Mouse (Mus musculus) liver, adult 10 weeks (tissue): ENCODE measurements around the gene Pea15a. TPM values are rescaled to one million over a fixed set of nuclear protein-coding genes. Genes with fewer than 3 reads are reported as not detected.

Experiments
- polyA plus RNA-seq: library from polyadenylated mRNA; stranded (reverse); fragments of 350-450 nt; fragmentation: Illumina TruSeq; extraction: RNeasy Lipid Tissue Mini Kit (QIAGEN cat#74804); gene quantifications from one replicate; pipeline ENCODE4 v1.2.3, GENCODE M21; 2014; ENCODE audit warnings: low read depth, low replicate concordance

Gene Pea15a
- polyA plus RNA-seq: 15.9 TPM

DNA sequence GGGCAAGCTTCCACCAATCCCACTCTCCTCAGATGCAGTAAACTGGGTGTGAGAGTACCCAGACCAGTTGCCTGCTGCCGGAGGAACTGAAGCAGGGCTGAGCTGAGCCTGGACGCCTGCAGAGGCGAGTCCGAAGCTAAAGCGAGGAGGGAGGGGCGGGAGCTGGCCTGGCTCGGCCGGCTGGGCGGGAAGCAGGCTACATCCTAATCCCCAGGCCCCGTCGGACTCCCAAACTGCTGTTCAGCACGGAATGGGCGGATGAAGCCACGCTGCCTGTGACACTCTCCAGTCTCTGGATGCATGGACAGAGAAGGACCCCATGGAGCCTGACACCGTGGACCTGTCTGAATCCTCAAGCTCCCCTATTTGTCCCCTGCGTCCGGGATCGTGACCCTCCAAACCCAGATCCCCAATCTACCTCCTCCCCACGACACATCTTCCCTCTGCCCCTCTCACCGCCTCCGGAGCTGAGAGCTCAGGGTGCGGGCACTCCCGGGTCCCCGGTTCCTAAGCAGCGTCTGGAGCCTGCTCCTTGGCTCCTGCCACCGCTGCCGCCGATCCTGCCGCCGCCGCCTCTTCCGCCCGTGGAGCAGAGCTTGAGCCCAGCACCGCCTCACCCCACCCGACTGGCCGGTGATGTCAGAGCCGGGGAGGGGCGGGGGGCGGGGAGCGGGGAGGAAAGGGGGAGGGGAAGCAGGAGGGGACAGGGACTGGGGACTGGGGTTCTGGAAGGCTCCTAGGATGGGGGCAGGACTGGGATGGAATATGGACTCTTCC is at the start of gene Pea15a:
Gene Pea15a (minus strand): TSS at position 664 of the 777 bp plus-strand sequence.

DNA sequence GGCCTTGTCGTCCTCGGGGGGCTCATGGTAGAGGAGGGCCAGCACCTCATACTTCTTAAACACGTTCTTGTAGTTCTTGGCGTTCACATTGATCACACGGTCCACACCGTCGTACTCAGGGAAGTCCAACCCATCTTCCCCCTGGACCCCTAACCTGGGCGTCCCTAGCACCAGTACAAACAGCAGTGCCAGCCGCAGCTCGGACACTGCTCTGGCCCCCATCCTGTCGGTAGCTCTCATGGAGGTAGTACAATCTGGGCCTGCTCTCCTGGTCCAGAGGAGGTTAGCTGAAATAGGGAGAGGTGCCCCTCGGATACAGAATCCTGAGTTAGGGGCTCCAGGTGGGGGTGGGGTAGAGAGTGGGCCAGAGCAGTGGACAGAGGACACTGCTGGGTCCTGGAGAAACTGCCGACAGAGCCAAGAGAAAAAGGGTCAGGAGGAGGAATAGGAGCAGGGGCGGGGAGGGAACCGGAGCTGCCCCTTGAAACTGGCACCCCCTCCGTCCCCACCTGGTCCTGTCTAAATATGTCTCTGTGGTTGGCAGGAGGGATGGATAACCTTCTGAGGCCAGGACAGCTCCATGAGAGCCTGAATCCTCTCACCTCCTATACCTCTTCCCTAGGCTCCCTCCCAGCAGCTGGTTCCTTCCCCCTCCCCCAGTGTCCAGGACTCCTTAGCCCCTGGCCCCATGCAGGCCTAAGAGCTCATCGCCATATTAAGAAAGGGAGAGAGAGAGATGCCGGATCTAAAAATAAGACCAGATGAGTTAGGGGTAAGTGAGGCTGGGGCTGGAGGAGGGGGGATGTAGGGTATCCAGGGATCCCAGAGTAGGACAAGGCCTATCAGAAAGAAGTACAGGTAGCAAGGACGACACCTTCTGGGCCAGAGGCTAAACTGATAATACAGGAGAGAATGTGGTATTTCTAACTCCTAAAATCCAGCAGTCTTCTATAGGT is 13.1 kb upstream of the Pea15a start, which contains the start of gene Casq1:
Gene Casq1 (minus strand): TSS at position 418 of the 956 bp plus-strand sequence.

DNA sequence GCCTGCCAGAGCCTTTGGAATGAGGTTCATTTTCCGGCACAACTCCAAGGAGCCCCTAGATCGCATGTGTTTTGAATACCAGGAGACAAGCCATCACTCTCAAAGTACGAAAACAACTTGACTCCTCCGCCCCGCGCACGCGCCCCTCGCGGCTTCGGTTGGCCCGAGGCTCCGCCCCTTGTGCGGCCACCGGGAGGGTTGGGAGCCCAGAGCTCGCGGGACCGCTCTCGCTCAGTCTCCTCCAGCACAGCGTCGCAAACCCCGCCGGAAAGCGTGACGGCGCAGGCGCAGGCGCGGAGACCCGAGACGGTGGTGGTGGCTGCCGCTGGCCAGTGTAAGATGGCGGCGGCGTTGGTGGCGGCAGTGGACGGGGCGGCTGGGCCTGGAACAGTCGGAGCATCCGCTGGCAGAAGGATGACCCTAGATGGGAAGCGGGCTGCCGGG is 58.7 kb downstream of the Pea15a start, which contains the start of gene Dcaf8:
Gene Dcaf8 (plus strand): TSS at position 250 of the 444 bp plus-strand sequence.

Other genes starting within 250 kb of the Pea15a start
- gene Vangl2, start 178.4 kb downstream of the Pea15a start, polyA plus RNA-seq: 0.24 TPM
- gene Nhlh1, start 149.2 kb downstream of the Pea15a start, polyA plus RNA-seq: not detected
- 106 TPM for gene Copa, start 124.3 kb downstream of the Pea15a start, polyA plus RNA-seq
- gene Ncstn, start 124.0 kb downstream of the Pea15a start, polyA plus RNA-seq: 12.3 TPM
- 73.3 TPM for gene Pex19, start 80.0 kb downstream of the Pea15a start, polyA plus RNA-seq
- 55.5 TPM for gene Dcaf8, start 58.7 kb downstream of the Pea15a start, polyA plus RNA-seq
- not detected for gene Casq1, start 13.1 kb upstream of the Pea15a start, polyA plus RNA-seq
- gene Atp1a4, start 51.6 kb upstream of the Pea15a start, polyA plus RNA-seq: not detected
- 0.48 TPM for gene Igsf8, start 54.8 kb upstream of the Pea15a start, polyA plus RNA-seq
- 0.19 TPM for gene Atp1a2, start 91.3 kb upstream of the Pea15a start, polyA plus RNA-seq
- not detected for gene Kcnj9, start 122.5 kb upstream of the Pea15a start, polyA plus RNA-seq
- gene Kcnj10, start 134.4 kb upstream of the Pea15a start, polyA plus RNA-seq: 1.0 TPM
- 7.2 TPM for gene Pigm, start 169.7 kb upstream of the Pea15a start, polyA plus RNA-seq